Mouse (Mus musculus) urinary bladder, adult 18-20 months (tissue): ENCODE results near the gene H2-DMb2.

Source experiments
- DNase-seq, 2 experiments: peaks; one replicate each; pipeline ENCODE4 v3.0.0; 2022; ENCODE audit warnings: low spot score in 2 of 2, mixed read lengths in 2 of 2

H2-DMb2 gene

GRCm38 (mm10) chr17:34179913-34180859 lies 37.1 kb downstream of the H2-DMb2 start:
- no peak for DNase-seq

- no peak for DNase-seq
Observed at GRCm38 (mm10) chr17:34183564-34184219, 40.6 kb downstream of the H2-DMb2 start.

- DNase-seq, result no peak
Observed at GRCm38 (mm10) chr17:34185526-34185925, 42.4 kb downstream of the H2-DMb2 start.

GRCm38 (mm10) chr17:34186885-34187260 lies 43.8 kb downstream of the H2-DMb2 start:
- DNase-seq, result no peak

- DNase-seq, result peak; percentile 97 to 99
Observed at GRCm38 (mm10) chr17:34187261-34187916, 44.3 kb downstream of the H2-DMb2 start, which contains the start of the genes Tap1 and Psmb9. Gene Tap1, plus strand, starts transcription at chr17:34187553. Gene Psmb9, minus strand, starts transcription at chr17:34187764.

GRCm38 (mm10) chr17:34188010-34188409 lies 44.9 kb downstream of the H2-DMb2 start:
- DNase-seq, result peak; percentile 31 to 64

- DNase-seq, result no peak
Observed at GRCm38 (mm10) chr17:34188986-34189385, 45.9 kb downstream of the H2-DMb2 start.

GRCm38 (mm10) chr17:34192852-34193251 lies 49.7 kb downstream of the H2-DMb2 start:
- DNase-seq, result peak in 1 of 2 experiments; percentile 24

GRCm38 (mm10) chr17:34193468-34193867 lies 50.4 kb downstream of the H2-DMb2 start:
- DNase-seq, result no peak

- DNase-seq, result no peak
Observed at GRCm38 (mm10) chr17:34194723-34195122, 51.6 kb downstream of the H2-DMb2 start.

GRCm38 (mm10) chr17:34196491-34196890 lies 53.4 kb downstream of the H2-DMb2 start:
- DNase-seq, result no peak

GRCm38 (mm10) chr17:34196941-34197894 lies 54.1 kb downstream of the H2-DMb2 start, which contains the start of gene Psmb8:
Gene Psmb8, plus strand, starts transcription at chr17:34197721.
- peak; percentile 91 to 92 for DNase-seq

GRCm38 (mm10) chr17:34197904-34198520 lies 54.9 kb downstream of the H2-DMb2 start:
- peak; percentile 39 to 46 for DNase-seq

- DNase-seq, result no peak
Observed at GRCm38 (mm10) chr17:34198521-34198912, 55.4 kb downstream of the H2-DMb2 start.

- DNase-seq, result no peak
Observed at GRCm38 (mm10) chr17:34199050-34199619, 56.0 kb downstream of the H2-DMb2 start.

GRCm38 (mm10) chr17:34200047-34200446 lies 56.9 kb downstream of the H2-DMb2 start:
- no peak for DNase-seq

GRCm38 (mm10) chr17:34200772-34201505 lies 57.8 kb downstream of the H2-DMb2 start:
- DNase-seq, result no peak
